Mouse (Mus musculus): ENCODE results near the gene Pafah1b1.

DNA sequence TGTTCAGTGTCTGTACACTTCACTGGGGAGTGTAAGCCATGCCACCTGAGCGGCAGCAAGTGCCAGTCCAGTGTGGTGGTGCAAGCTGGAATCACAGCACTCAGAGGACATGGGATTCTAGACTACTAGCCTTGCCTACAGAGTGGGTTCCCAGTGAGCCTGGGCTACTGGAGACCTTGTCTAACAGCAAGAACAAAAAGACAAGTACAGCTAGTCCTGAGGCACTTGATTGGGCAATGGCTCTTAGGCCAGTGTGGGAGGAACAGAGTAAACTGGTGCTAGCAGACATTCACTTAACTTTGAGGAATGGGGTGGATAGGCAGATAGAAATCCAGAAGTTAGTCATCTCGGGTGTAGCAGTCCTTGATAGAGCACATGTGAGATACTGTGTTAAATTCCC is 47.9 kb upstream of the Pafah1b1 start:
- TF ChIP-seq HCFC1 (IDR thresholded peaks at IDR 0.05; ENCODE audit: borderline replicate concordance, insufficient read depth, low read length) = no peak
- no peak for TF ChIP-seq CHD2 (IDR thresholded peaks at IDR 0.05; ENCODE audit: low read depth, low read length)
- TF ChIP-seq ZC3H11A (IDR thresholded peaks at IDR 0.05; ENCODE audit: borderline replicate concordance, low read depth, low read length) = no peak
- TF ChIP-seq MAFK (IDR thresholded peaks at IDR 0.05; ENCODE audit: insufficient read depth, low read depth, low read length) = no peak

All from ES-E14 (cell line).